Mouse (Mus musculus) liver, embryonic 14.5 days (tissue): ENCODE measurements at regions not wholly inside any gene's neighbourhood (a gene's known extent, or its start where the extent isn't known, plus 50 kb on each side); places are given as distances from the start of the nearest gene placed in this dataset.
A peak's percentile ranks its signal among the peaks of the same experiment; 100 is the strongest.

Experiments
- ATAC-seq: fragments of 200-750 bp; cut with Nextera tagmentation; 2 replicates; pipeline ENCODE4 v1.8.0; 2017; ENCODE audit warnings: moderate number of reproducible peaks, mild to moderate bottlenecking, moderate library complexity; ENCODE audit not compliant: insufficient read depth
- DNase-seq, 3 experiments: peaks; one replicate each; pipeline ENCODE4 v3.0.0-alpha.2; 2012 to 2013; ENCODE audit warnings: low read depth in 3 of 3, low spot score in 3 of 3
- H3K27ac ChIP-seq: fragments of 300-500 bp; sonication (generic); 2 replicates; pipeline ENCODE4 v1.5.1; 2014; ENCODE audit warnings: moderate library complexity, mild to moderate bottlenecking, control low read depth, inconsistent platforms
- H3K27me3 ChIP-seq: fragments of 300-500 bp; sonication (generic); 2 replicates; pipeline ENCODE4 v1.6.1; 2014; ENCODE audit warnings: mild to moderate bottlenecking, low read length, moderate library complexity; ENCODE audit not compliant: control insufficient read depth, insufficient read depth
- H3K36me3 ChIP-seq: fragments of 300-500 bp; sonication (generic); replicated peaks from 2 replicates; pipeline ENCODE4 v1.6.1; 2014; ENCODE audit warnings: low read depth; ENCODE audit not compliant: control insufficient read depth, insufficient read depth
- H3K4me1 ChIP-seq, 2 experiments: fragments of 200-500 bp in 1 of 2; fragments of 300-500 bp in 1 of 2; sonication (generic) in 1 of 2; replicated peaks; 2 replicates each; pipeline ENCODE4 v1.6.1; 2012 to 2014; ENCODE audit warnings: antibody characterized with exemption in 1 of 2, inconsistent platforms in 1 of 2, low read length in 1 of 2; ENCODE audit not compliant: control insufficient read depth in 2 of 2, insufficient read depth in 2 of 2
- H3K4me2 ChIP-seq: fragments of 300-500 bp; sonication (generic); 2 replicates; pipeline ENCODE4 v1.6.1; 2014; ENCODE audit warnings: low read depth, mild to moderate bottlenecking, control low read depth, moderate library complexity
- H3K4me3 ChIP-seq, 2 experiments: fragments of 200-500 bp in 1 of 2; fragments of 300-500 bp in 1 of 2; sonication (generic) in 1 of 2; 2 replicates each; pipeline ENCODE4 v1.5.1; 2012 to 2014; ENCODE audit warnings: low read depth in 2 of 2, low read length in 2 of 2, mild to moderate bottlenecking in 2 of 2, control low read depth in 1 of 2, inconsistent platforms in 1 of 2, moderate library complexity in 1 of 2; ENCODE audit not compliant: insufficient read depth in 1 of 2
- H3K9ac ChIP-seq: fragments of 300-500 bp; sonication (generic); replicated peaks from 2 replicates; pipeline ENCODE4 v1.6.1; 2014; ENCODE audit warnings: mild to moderate bottlenecking, control low read depth, moderate library complexity
- H3K9me3 ChIP-seq: fragments of 300-500 bp; sonication (generic); 2 replicates; pipeline ENCODE4 v1.6.1; 2016; ENCODE audit warnings: low read length, mixed read lengths; ENCODE audit not compliant: control insufficient read depth
- CTCF ChIP-seq: IDR thresholded peaks from 2 replicates; pipeline ENCODE4 v1.5.1; 2016; ENCODE audit warnings: antibody characterized with exemption, low read depth, control low read depth
- EP300 ChIP-seq: IDR thresholded peaks from 2 replicates; pipeline ENCODE4 v1.6.1; 2016; ENCODE audit warnings: antibody characterized with exemption, low read depth
- WGBS: fragments of 180-500 bp; shearing (Covaris S2); extraction: QIAGEN DNeasy Blood & Tissue Kit; methylation state at CpG from one replicate; pipeline ENCODE4 v1.1.7; 2014; ENCODE audit not compliant: insufficient replicate concordance; 5-methylcytosine and 5-hydroxymethylcytosine counted together

DNA sequence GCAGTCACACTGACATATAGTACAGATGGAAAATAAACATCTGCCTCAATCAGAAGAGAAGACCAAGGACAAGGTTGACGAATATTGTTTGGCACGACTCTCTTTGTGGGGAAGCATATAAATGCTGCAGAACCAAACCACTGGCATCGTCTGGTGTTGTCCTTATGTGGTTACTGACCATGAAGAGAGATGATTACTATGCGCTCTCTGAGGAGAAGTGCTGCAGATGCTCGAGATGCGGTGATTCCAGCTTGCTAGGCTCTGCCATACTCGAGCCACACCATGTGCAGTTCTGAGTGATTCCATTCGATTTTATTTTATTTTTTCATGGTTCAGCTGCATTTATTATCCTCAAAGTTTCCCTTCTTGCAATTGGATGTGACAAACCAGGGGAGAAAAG, 393.5 kb downstream of the Cypt12 start:
- DNase-seq (no peak), ATAC-seq (no peak)
- H3K9me3 ChIP-seq: no peaks in the 10 kb centered on the region
- TF ChIP-seq EP300: no peak
- no peak overlapping the region for H3K4me3 ChIP-seq
- 56% methylated on average over 8 of the region's 8 CpGs for WGBS
- no peaks in the 10 kb centered on the region for H3K27me3 ChIP-seq
- H3K36me3 ChIP-seq: no peaks in the 10 kb centered on the region
- H3K27ac ChIP-seq: no peak overlapping the region
- H3K9ac ChIP-seq: no peak overlapping the region
- no peaks in the 10 kb centered on the region for H3K4me1 ChIP-seq
- no peak overlapping the region for H3K4me2 ChIP-seq

DNA sequence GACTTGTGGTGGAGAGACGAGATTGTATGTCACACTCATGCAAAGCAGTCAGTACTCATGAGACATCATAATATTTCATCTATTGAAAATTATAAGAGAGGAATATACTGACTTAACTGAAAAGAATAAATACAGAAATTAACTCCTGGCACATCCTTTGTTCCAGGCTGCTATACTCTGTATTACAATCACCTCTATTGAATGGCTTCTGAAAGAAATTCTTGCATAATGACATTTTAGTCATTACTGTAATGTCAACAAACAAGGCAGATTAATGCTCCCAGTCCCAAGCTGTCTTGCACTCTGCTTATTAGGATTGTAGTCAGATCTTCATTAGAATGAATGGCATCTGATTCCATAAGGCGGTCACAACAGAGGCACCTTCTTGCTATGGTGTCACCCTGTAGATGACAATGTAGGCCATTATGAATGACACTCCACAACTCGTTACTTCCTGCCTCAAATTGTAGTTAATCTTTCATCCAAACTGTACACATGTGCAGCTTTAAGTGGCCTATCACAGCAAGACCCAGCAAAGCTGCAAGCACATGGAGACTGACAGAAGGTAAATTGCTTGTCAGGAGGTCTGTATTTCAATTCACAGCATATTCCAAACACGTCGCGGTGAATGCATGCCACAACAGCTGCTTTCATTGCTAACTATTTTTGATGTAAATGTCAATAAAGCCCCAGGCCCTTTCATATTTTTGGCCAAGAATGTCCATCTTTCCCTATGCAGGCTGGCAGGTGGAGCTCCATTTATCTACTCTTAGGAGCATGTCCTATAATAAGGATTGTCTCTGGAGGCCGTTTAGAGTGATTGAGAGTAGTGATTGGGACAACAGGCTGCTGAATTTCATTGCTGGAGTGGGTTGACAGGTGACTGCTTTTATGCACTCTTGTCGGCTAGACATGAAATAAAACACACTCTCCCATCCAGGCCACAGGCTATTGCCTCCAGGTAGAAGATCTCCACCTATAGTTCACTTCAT, 430.1 kb downstream of the Cypt12 start:
- no peak for DNase-seq
- WGBS: 59% methylated on average over 8 of the region's 8 CpGs
- Histone ChIP-seq H3K4me2 (no peak overlapping the region), H3K27ac (no peak overlapping the region), H3K27me3 (no peaks in the 10 kb centered on the region), H3K4me1 (no peaks in the 10 kb centered on the region), H3K9me3 (no peaks in the 10 kb centered on the region), H3K9ac (no peak overlapping the region), H3K36me3 (no peaks in the 10 kb centered on the region), H3K4me3 (no peak overlapping the region)
- no peak for TF ChIP-seq EP300
- TF ChIP-seq CTCF: no peak
- no peak for ATAC-seq

DNA sequence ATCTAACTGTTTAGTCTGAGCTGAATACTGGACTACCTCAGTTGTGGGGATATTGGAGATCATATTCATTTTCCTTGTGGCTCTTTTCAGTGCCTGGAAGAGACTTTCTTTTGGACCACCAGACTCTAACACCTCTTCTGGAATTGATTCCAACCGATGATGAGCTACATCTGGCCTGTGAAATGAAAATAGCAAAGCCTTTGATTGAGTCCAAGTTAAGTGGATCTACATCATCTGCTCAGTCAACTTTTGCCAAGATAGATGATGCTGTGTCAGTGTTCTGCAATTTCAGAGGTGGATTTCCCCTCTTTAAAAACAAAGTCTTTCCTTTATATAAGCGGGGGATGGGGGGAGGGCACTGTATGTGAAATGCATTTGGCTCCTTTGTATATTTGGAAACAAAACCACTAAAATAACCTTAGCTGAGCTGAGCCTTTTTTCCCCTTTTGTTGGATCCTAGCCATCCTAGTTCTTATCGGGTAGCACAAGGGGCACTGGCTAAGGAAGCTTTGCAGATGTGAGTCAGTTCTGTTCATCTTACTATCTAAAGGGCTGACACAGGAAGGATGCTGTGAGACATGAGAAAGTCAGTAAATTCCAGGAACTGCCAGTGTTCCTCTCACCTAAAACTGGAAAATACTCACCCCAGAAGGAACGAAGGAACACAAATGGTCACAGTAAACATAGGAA, 473.8 kb downstream of the Cypt12 start:
- H3K4me2 ChIP-seq: no peak overlapping the region
- no peak for DNase-seq

DNA sequence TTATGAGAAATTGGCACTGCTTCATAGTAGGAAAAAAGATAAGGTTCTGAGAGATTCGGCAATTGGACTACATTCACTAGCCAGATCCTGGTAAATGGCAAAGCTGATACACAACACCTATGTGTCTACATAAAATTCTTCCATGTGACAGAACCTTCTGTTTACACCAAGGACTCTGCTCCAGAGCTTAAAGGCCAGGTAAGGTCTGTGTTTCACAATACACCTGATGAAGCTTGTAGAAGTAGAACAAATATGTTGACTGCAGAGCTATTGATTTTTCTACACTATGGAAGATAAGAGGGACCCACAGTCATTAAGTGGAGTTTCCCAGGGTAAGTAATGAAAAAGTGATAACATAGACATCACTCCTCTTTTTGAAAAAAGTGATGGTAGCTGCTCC, 480.7 kb downstream of the Cypt12 start:
- Histone ChIP-seq H3K36me3 (no peaks in the 10 kb centered on the region), H3K9me3 (no peaks in the 10 kb centered on the region), H3K4me2 (no peak overlapping the region), H3K4me3 (no peak overlapping the region), H3K27me3 (no peaks in the 10 kb centered on the region), H3K9ac (no peak overlapping the region), H3K27ac (no peak overlapping the region), H3K4me1 (no peaks in the 10 kb centered on the region)
- peak; percentile 62; the same call in 1 of the 2 replicates for ATAC-seq
- TF ChIP-seq EP300 (no peak), CTCF (no peak)
- DNase-seq: peak in 2 of 3 experiments; percentile 2 to 4
- 60% methylated on average over 1 of the region's 1 CpGs for WGBS

More for the DNA sequence above, 473.8 kb downstream of the Cypt12 start:
- WGBS: 46% methylated on average over 4 of the region's 4 CpGs
- Histone ChIP-seq H3K9ac (no peak overlapping the region), H3K27me3 (no peaks in the 10 kb centered on the region), H3K4me3 (no peak overlapping the region), H3K9me3 (no peaks in the 10 kb centered on the region), H3K4me1 (no peaks in the 10 kb centered on the region), H3K36me3 (no peaks in the 10 kb centered on the region), H3K27ac (no peak overlapping the region)
- no peak for ATAC-seq
- TF ChIP-seq EP300 (no peak), CTCF (no peak)

- TF ChIP-seq CTCF: no peak
- no peak for TF ChIP-seq EP300
- Histone ChIP-seq H3K4me3 (no peak overlapping the region), H3K4me2 (no peak overlapping the region), H3K27me3 (no peaks in the 10 kb centered on the region), H3K9ac (no peak overlapping the region), H3K36me3 (no peaks in the 10 kb centered on the region), H3K4me1 (no peaks in the 10 kb centered on the region), H3K27ac (no peak overlapping the region), H3K9me3 (no peaks in the 10 kb centered on the region)
- ATAC-seq (no peak), DNase-seq (no peak)
- 54% methylated on average over 5 of the region's 5 CpGs for WGBS
Observed at GRCm38 (mm10) chr3:18438845-18439244, 490.6 kb downstream of the Cypt12 start.
